In the genomic region with DNA sequence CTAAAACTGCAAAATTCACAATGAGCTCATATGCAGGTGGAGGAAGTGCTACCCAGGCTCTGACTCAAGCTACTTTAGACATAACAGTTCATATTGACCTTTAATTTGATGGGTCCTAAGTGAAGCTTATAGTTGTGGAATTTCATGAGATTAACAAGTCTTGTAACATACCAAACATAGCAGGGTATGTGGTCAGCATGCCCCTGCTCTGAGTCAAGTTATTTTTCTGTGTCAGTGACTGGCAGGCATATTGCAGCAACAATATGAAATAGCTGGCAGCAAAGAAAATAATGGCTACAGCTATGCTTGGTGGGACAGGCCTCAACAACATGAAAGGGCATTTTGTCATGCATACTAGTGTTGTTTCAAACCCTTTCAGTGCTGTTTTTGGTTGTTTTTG, we compare ENCODE assay signal across 20 mouse cellular contexts.
"Had no signal": no experiment of that assay in that cellular context is flagged by ENCODE, and none has a peak within 500 bp of the region (broad histone marks: within the 10 kb centered on the region; RNA-seq: fewer than 3 reads in every experiment).

No protein-coding gene starts in this region.

- H3K27me3 ChIP-seq: limb, embryonic 12.5 days; limb, embryonic 15.5 days; midbrain, embryonic 12.5 days; midbrain, embryonic 15.5 days; neural tube, embryonic 13.5 days had no signal

- H3K4me3 ChIP-seq: limb, embryonic 12.5 days; limb, embryonic 15.5 days; midbrain, embryonic 12.5 days; midbrain, embryonic 15.5 days; neural tube, embryonic 13.5 days had no signal

- ATAC-seq: liver, postnatal 0 days; midbrain, embryonic 15.5 days had no signal

- H3K4me1 ChIP-seq: limb, embryonic 12.5 days; limb, embryonic 15.5 days; midbrain, embryonic 15.5 days had no signal

- DNase-seq: kidney, adult 18-20 months; kidney, adult 9 months; kidney, postnatal 14 days; kidney, postnatal 4 days; left cerebral cortex, postnatal 4 days; liver, postnatal 0 days; lung, embryonic 14.5 days; lung, postnatal 10 days; lung, postnatal 4 days; thymus, adult 2 months; thymus, postnatal 14 days; thymus, postnatal 4 days had no signal

- H3K36me3 ChIP-seq: midbrain, embryonic 15.5 days had no signal

- H3K27ac ChIP-seq: limb, embryonic 12.5 days; limb, embryonic 15.5 days; liver, embryonic 14.5 days; midbrain, embryonic 12.5 days; midbrain, embryonic 15.5 days; neural tube, embryonic 13.5 days; stomach, postnatal 0 days had no signal

- H3K9me3 ChIP-seq: limb, embryonic 12.5 days; limb, embryonic 15.5 days; midbrain, embryonic 12.5 days; midbrain, embryonic 15.5 days; neural tube, embryonic 13.5 days had no signal

- H3K4me2 ChIP-seq: limb, embryonic 12.5 days; limb, embryonic 15.5 days; liver, embryonic 11.5 days; lung, embryonic 14.5 days; midbrain, embryonic 12.5 days; midbrain, embryonic 15.5 days; neural tube, embryonic 13.5 days had no signal

- H3K9ac ChIP-seq: limb, embryonic 12.5 days; limb, embryonic 15.5 days; liver, embryonic 14.5 days; liver, postnatal 0 days; lung, embryonic 14.5 days; midbrain, embryonic 12.5 days; midbrain, embryonic 15.5 days; neural tube, embryonic 13.5 days had no signal
